Mouse (Mus musculus): ENCODE data around the gene Rpap2.

GRCm38 (mm10) chr5:107633651-107634050, 36.5 kb downstream of the Rpap2 start:
- TF ChIP-seq CTCF (IDR thresholded peaks at IDR 0.05; ENCODE audit: control insufficient read depth, insufficient read depth, low read length) (no peak), POLR2A (IDR thresholded peaks at IDR 0.05; ENCODE audit: borderline replicate concordance, control insufficient read depth, low read depth, low read length) (no peak)
